Mouse (Mus musculus) kidney, postnatal 4 days (tissue): ENCODE data around the gene Gm28035.
A peak's percentile ranks its signal among the peaks of the same experiment; 100 is the strongest.

Experiments
- DNase-seq, 2 experiments: peaks; one replicate each; pipeline ENCODE4 v3.0.0; 2021; ENCODE audit warnings: mixed read lengths in 2 of 2

Gm28035 gene

DNA sequence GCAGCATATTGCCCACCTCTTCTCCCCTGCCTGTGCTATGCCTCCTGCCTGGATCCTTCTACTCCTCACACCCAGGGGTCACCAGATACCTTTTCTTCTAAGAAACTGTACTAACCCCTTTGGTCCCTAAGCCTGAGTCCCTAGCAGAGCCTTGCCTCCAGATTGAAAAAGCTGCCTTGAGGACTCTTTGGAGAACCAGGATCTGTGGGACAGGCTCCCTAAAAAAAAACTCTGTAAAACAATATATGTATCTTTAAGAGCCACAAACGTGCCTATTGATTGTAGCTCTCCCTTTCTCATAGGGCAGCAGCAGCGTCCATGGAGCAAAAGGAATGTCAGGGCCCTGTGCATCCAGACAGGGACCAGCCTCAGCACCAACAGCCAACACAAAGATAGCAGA is at the start of gene Gm28035:
Gene Gm28035, plus strand, starts transcription at position 301 of the 400 bp plus-strand sequence.
- DNase-seq, result no peak

GRCm38 (mm10) chr2:30191790-30192580 is 48.4 kb upstream of the Gm28035 start:
- no peak for DNase-seq

- no peak for DNase-seq
Observed at GRCm38 (mm10) chr2:30194656-30195055, 45.7 kb upstream of the Gm28035 start.

GRCm38 (mm10) chr2:30198021-30198420 is 42.3 kb upstream of the Gm28035 start:
- DNase-seq, result no peak

DNA sequence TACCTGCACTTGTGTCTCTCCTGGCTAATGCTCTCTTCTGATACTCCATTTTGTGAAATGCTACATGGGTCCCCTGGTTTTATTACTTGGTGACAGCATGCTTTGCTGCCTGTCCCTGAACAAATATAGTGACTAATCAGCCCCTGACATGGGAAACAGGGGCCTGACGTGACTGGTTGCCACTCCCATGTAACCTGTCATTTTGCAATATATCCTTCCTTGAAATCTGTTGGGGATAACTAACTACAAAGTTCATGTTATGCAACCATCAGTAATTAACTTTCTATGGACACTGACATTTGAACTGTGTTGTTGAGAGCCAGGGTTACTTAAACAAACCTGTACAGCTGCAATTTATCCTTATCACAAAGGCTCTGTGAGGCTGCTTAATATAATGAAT is 40.4 kb upstream of the Gm28035 start:
- no peak for DNase-seq

GRCm38 (mm10) chr2:30200388-30200925 is 39.9 kb upstream of the Gm28035 start:
- DNase-seq, result no peak

- peak; percentile 33 to 41 for DNase-seq
Observed at GRCm38 (mm10) chr2:30203439-30203838, 36.9 kb upstream of the Gm28035 start.

DNA sequence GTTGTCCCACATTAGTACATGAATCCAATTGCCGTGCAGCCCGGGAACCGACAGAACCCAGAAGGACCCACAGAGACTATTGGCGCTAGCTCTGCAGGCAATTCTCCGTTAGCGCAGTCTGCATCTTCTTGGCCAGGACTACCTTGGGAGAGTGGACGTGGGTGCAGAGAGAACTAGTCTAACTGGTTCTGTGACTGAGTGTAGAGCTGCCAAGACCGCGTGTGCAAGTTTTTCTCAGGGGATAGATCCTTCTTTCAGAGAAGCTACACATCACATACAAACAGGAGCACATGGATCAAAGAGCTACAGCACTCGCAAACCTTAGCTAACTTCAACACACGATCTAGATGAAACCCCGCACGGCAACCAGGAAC is 35.1 kb upstream of the Gm28035 start:
- no peak for DNase-seq

GRCm38 (mm10) chr2:30205629-30206357 is 34.6 kb upstream of the Gm28035 start, which contains the start of gene Kyat1:
TSS of gene Kyat1 (minus strand) at chr2:30205847.
- DNase-seq, result peak; percentile 97

GRCm38 (mm10) chr2:30207401-30207800 is 33.0 kb upstream of the Gm28035 start:
- DNase-seq, result no peak

GRCm38 (mm10) chr2:30207886-30208285 is 32.5 kb upstream of the Gm28035 start:
- no peak for DNase-seq

- no peak for DNase-seq
Observed at GRCm38 (mm10) chr2:30211408-30212168, 28.8 kb upstream of the Gm28035 start.

DNA sequence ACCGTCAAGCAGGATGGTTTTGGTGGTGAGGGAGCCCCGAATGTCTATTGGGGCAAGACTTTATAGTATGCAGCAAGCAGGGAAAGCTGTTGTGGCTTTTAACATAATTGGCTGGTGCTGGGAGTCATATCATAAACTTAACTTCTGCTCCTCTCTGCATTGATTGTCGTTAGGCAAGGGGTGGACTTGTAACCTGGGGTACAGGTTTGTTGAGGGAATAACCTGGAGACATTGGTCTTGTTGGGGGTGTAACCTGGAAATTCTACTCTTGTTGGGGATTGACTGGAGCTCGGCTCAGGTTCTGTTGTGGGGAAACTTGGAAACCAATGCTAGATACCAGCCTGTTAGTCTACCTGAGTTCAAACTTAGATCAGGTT is 28.2 kb upstream of the Gm28035 start:
- no peak for DNase-seq

DNA sequence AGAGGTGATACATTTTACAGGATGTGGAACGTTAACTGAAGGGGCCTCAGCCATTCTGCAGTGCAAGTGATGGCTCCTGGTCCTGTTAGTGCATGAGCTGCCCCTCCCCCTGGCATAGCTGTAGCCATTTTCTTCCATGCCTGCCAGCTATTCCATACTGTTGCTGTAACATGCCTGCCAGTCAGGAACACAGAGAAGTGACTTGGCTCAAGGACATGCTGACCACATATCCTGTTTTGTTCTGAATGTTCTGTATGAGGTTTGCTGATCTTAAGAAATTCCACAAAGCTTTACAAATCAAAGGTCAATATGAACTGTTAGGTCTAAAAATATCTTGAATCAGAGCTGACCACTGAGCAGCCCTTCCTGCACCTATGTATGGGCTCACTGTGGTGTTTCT is 27.4 kb upstream of the Gm28035 start:
- DNase-seq, result no peak

DNA sequence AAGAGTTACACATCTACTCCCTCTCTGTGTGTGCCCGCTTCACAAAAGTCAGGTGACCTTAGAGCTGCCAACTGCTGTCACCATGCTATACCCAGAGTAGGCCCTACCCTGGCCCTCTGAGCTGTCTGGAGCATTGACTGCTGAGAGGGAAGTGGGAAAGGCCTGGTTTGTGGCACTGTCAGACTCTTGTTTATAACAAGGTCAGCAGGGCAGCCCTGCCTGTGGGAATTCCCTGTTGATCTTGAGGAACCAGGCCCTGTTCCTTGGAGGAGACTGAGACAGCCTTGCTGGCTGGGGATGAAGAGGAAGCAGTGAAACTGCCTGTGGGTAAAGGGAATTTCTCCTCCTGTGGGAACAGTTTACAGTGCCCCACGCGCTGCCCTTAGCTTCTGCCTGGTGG is 25.6 kb upstream of the Gm28035 start:
- no peak for DNase-seq

GRCm38 (mm10) chr2:30215493-30215892 is 24.9 kb upstream of the Gm28035 start:
- no peak for DNase-seq

GRCm38 (mm10) chr2:30216293-30216692 is 24.1 kb upstream of the Gm28035 start:
- DNase-seq, result no peak

- no peak for DNase-seq
Observed at GRCm38 (mm10) chr2:30235593-30235992, 4.8 kb upstream of the Gm28035 start.

GRCm38 (mm10) chr2:30236426-30237198 is 3.8 kb upstream of the Gm28035 start:
- no peak for DNase-seq

DNA sequence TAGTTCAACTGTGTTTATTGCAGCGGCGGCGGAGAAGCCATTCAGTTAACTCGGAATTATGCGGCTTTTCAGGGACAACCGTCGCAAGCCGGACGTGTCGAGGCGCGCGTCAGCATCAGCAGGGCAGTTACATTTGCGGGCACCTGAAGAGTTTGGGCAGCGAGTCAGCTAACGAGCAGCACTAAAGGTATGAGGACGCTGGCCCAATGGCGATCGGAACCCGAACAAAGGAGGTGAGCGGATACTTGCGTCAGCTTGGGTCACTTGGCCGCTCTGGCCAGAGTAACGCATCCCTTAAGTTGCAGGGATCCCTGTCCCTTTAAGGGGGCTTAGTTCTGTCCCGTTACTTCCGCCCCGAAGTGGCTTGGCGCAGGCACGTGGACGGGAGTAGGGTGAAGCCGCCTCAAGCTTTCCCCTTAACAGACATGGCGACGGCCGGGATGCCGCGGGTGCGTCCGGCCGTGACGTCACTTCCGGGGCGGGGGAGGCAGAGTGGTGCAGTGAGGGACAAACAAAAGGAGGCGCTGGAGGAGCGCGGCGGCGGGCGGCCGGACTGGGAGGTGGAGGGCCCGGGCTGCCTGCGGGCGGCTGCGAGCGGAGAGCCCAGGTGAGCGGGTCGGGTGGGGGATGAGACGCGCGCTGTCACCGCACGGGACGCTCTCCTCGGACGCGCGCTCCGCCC is 3.0 kb upstream of the Gm28035 start, which contains the start of gene Lrrc8a:
Gene Lrrc8a, plus strand, starts transcription at position 517 of the 682 bp plus-strand sequence.
- DNase-seq, result peak; percentile 100

- DNase-seq, result peak; percentile 79 to 88
Observed at GRCm38 (mm10) chr2:30237881-30238280, 2.5 kb upstream of the Gm28035 start.
